In the genomic region with DNA sequence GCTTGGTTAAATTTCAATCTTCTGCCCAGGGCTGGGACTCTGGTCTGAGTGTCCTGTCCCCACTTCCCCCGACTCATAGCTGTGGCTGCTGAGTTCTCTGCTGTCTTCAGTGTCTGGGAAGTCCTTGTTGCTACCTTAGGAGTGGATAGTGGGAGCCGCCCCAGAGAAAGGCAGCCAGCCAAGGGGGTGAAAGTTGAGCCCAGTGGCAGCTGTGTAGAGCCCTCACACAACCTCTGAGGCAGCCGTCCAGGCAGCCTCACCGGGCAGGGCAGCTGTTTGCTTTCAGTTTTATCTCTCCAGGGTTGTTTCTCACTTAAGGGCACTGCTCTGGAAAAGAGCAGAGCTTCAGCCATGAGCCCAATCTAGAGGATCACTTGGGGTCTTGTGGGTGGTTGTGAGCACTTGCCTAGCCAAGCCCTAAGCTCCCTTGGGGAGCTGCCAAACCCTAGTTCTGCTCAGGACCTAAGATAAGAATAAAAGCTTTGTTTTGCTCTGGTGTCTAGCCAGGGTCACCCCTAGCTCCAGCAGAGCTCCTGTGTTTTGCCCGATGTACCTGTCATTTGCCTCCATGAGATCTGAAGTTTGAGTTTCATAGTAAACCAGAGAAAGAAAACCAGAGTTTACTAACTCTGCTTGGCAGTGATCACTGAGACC, we compare ENCODE assay signal across 8 mouse cellular contexts. TPM values are rescaled to one million over a fixed set of nuclear protein-coding genes. Genes with fewer than 3 reads are reported as not detected.
DNase-seq lines count a peak whose midpoint lies in the region; ATAC-seq lines count a peak whose summit lies in the region.

No protein-coding gene starts in this region.

- WGBS in embryonic facial prominence, embryonic 11.5 days, result 77% methylated on average over 5 of the region's 5 CpGs
- WGBS in heart, embryonic 15.5 days, result 10% methylated on average over 5 of the region's 5 CpGs

- no peaks in the 10 kb centered on the region for H3K27me3 ChIP-seq in embryonic facial prominence, embryonic 11.5 days (ENCODE audit: control insufficient read depth, insufficient read depth, low read length)
- no peaks in the 10 kb centered on the region for H3K27me3 ChIP-seq in heart, embryonic 15.5 days

- ATAC-seq in embryonic facial prominence, embryonic 11.5 days (replicated peaks; ENCODE audit: insufficient number of reproducible peaks, low FRiP score, low TSS enrichment, low read depth), result no peak
- ATAC-seq in heart, embryonic 15.5 days (replicated peaks; ENCODE audit: insufficient number of reproducible peaks, insufficient read depth, low FRiP score, low read depth), result peak; percentile 88
- peak; percentile 50 for ATAC-seq in megakaryocyte-erythroid progenitor cell, adult 5-6 weeks (replicated peaks; ENCODE audit: low FRiP score, low TSS enrichment, poor library complexity, severe bottlenecking)
- ATAC-seq in frontal cortex, adult (ENCODE audit: low TSS enrichment), result no peak

- H3K9ac ChIP-seq in embryonic facial prominence, embryonic 11.5 days (replicated peaks; ENCODE audit: low read length), result 0 out of 2 replicates have a peak overlapping the region, but pooled peaks have one; percentile 28
- H3K9ac ChIP-seq in heart, embryonic 15.5 days, result peak overlapping the region; percentile 13; the same call in 1 of the 2 replicates

- no peaks in the 10 kb centered on the region for H3K9me3 ChIP-seq in embryonic facial prominence, embryonic 11.5 days (replicated peaks; ENCODE audit: control insufficient read depth, low read length)
- no peaks in the 10 kb centered on the region for H3K9me3 ChIP-seq in heart, embryonic 15.5 days (replicated peaks)

- no peak overlapping the region for H3K4me2 ChIP-seq in embryonic facial prominence, embryonic 11.5 days (ENCODE audit: low read depth, low read length)
- peak overlapping the region; percentile 54 for H3K4me2 ChIP-seq in heart, embryonic 15.5 days

- no peak overlapping the region for H3K4me3 ChIP-seq in embryonic facial prominence, embryonic 11.5 days (ENCODE audit: low read depth, low read length)
- H3K4me3 ChIP-seq in heart, embryonic 15.5 days, result peak overlapping the region; percentile 21; the same call in 1 of the 2 replicates

- H3K36me3 ChIP-seq in embryonic facial prominence, embryonic 11.5 days (replicated peaks; ENCODE audit: control insufficient read depth, insufficient read depth, low read depth, low read length), result no peaks in the 10 kb centered on the region; the same call in 1 of the 2 replicates
- H3K36me3 ChIP-seq in heart, embryonic 15.5 days, result no peaks in the 10 kb centered on the region; the same call in 1 of the 2 replicates

- no peaks in the 10 kb centered on the region for H3K4me1 ChIP-seq in embryonic facial prominence, embryonic 11.5 days (ENCODE audit: control insufficient read depth, insufficient read depth, low read length)
- H3K4me1 ChIP-seq in heart, embryonic 15.5 days (replicated peaks), result peaks cover 37% of the 10 kb centered on the region

- peak; percentile 45 for DNase-seq in layer of hippocampus, adult 9-11 months
- DNase-seq in layer of hippocampus, postnatal 25 days (ENCODE audit: extremely low spot score in 1 of 2, low spot score in 1 of 2), result no peak
- no peak for DNase-seq in embryonic facial prominence, embryonic 11.5 days (ENCODE audit: low spot score)
- DNase-seq in kidney, postnatal 36 days, result peak; percentile 94
- DNase-seq in c-Kit-positive CD71-positive TER-119-positive erythroid progenitor cells, embryonic 14.5 days (ENCODE audit: low spot score), result no peak

- peak overlapping the region; percentile 61; the same call in 1 of the 2 replicates for H3K27ac ChIP-seq in embryonic facial prominence, embryonic 11.5 days (replicated peaks; ENCODE audit: low read depth, low read length)
- H3K27ac ChIP-seq in heart, embryonic 15.5 days, result peak overlapping the region; percentile 83

RNA-seq across cellular contexts. Expression of a gene that starts 7.0 kb away (rescaled TPM):
- 1 to 10 TPM; 2.0 to 2.5 TPM for total RNA-seq in layer of hippocampus, postnatal 25 days (2021)
- not detected in 2 replicates for polyA plus RNA-seq in embryonic facial prominence, embryonic 11.5 days (2014; fragmentation: Nextera tagmentation; extraction: Ambion mirVana)
- polyA plus RNA-seq in heart, embryonic 15.5 days (2015; fragmentation: Nextera tagmentation; extraction: Ambion mirVana), result 0.11 and 0.29 TPM in 2 replicates
- not detected in 2 replicates for total RNA-seq in megakaryocyte-erythroid progenitor cell, adult 5-6 weeks (2014; fragmentation: Nextera tagmentation)
- not detected in 2 replicates for total RNA-seq in megakaryocyte-erythroid progenitor cell, adult 5-6 weeks (2017)

RNA-seq across cellular contexts. Expression of a gene that starts 27.4 kb away (rescaled TPM):
- total RNA-seq in layer of hippocampus, postnatal 25 days (2021), result 10 to 100 TPM; 67.2 to 72.0 TPM
- 98.4 and 108 TPM in 2 replicates for polyA plus RNA-seq in embryonic facial prominence, embryonic 11.5 days (2014; fragmentation: Nextera tagmentation; extraction: Ambion mirVana)
- polyA plus RNA-seq in heart, embryonic 15.5 days (2015; fragmentation: Nextera tagmentation; extraction: Ambion mirVana), result 109 and 179 TPM in 2 replicates
- total RNA-seq in megakaryocyte-erythroid progenitor cell, adult 5-6 weeks (2014; fragmentation: Nextera tagmentation), result 705 and 713 TPM in 2 replicates
- total RNA-seq in megakaryocyte-erythroid progenitor cell, adult 5-6 weeks (2017), result 103 and 164 TPM in 2 replicates

RNA-seq across cellular contexts. Expression of a gene that starts 49.0 kb away (rescaled TPM):
- total RNA-seq in layer of hippocampus, postnatal 25 days (2021), result under 1 TPM; 0.35 to 0.81 TPM
- polyA plus RNA-seq in embryonic facial prominence, embryonic 11.5 days (2014; fragmentation: Nextera tagmentation; extraction: Ambion mirVana), result 0.07 and 0.60 TPM in 2 replicates
- polyA plus RNA-seq in heart, embryonic 15.5 days (2015; fragmentation: Nextera tagmentation; extraction: Ambion mirVana), result 0.18 and 0.70 TPM in 2 replicates
- not detected in 2 replicates for total RNA-seq in megakaryocyte-erythroid progenitor cell, adult 5-6 weeks (2014; fragmentation: Nextera tagmentation)
- total RNA-seq in megakaryocyte-erythroid progenitor cell, adult 5-6 weeks (2017), result 0.05 and 1.8 TPM in 2 replicates

Comparison
In these comparisons a context has a peak if more than half of its experiments do, and no peak if none do; other contexts are left out.
1. DNase-seq: peak in layer of hippocampus, adult 9-11 months (single experiment) and kidney, postnatal 36 days (2 of 2); none in layer of hippocampus, postnatal 25 days (0 of 2), embryonic facial prominence, embryonic 11.5 days (single experiment) and c-Kit-positive CD71-positive TER-119-positive erythroid progenitor cells, embryonic 14.5 days (single experiment).
2. ATAC-seq: peak in heart, embryonic 15.5 days (single experiment) and megakaryocyte-erythroid progenitor cell, adult 5-6 weeks (single experiment); none in embryonic facial prominence, embryonic 11.5 days (single experiment) and frontal cortex, adult (single experiment).